Mouse (Mus musculus): ENCODE results near the gene Mark3.

Gene Mark3

GRCm38 (mm10) chr12:111703301-111703700, 129.0 kb downstream of the Mark3 start:
- no peak for DNase-seq

GRCm38 (mm10) chr12:111704609-111705008, 130.3 kb downstream of the Mark3 start:
- DNase-seq = no peak

DNA sequence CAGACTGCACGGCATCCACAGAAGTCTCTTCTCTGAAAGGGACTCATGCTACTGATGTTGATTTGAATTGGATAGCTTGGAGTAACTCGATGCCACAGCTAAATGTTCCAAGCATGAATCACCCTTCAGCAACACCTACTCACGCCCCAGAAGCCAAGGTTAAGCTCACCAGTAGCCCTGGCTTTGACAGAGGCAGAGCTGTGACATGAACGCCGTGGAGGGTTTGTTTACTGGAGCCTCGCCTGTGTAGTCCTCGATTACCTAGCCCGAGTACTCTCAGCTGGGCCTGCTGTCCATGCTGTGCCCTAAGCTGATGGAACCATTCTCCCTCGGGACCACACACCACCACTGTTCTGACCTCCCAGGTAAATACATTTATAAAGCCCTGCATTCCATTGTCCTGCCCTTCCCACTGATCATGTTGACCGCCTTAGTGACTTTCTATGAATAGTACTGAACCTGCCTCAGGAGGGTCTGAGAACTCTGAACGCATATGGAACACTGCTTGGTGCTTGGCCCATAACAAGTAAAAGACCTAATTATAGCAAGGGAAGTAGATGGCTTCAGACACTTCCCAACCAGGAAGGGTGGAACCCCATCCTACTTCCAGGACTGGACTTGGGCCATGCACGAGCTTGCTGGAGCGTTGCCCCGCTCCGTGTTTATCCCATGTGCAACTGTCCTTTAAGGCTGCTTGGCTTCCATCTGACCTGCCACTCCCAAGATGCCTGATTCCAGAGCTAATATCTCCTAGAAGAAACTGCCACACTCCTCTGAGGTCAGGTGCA, 131.1 kb downstream of the Mark3 start:
- DNase-seq = peak; percentile 83
